Mouse (Mus musculus) liver, embryonic 14.5 days (tissue): ENCODE measurements around the gene Col4a2. TPM values are rescaled to one million over a fixed set of nuclear protein-coding genes. Genes with fewer than 3 reads are reported as not detected.
"Not testable (repeated sequence)": the region's sequence is repeated elsewhere in the genome, so short reads cannot be mapped to it uniquely, and the experiment has no call there.

ENCODE experiments used
- ATAC-seq: fragments of 200-750 bp; cut with Nextera tagmentation; 2 replicates; pipeline ENCODE4 v1.8.0; 2017; ENCODE audit warnings: moderate number of reproducible peaks, mild to moderate bottlenecking, moderate library complexity; ENCODE audit not compliant: insufficient read depth
- DNase-seq, 3 experiments: peaks; one replicate each; pipeline ENCODE4 v3.0.0-alpha.2; 2012 to 2013; ENCODE audit warnings: low read depth in 3 of 3, low spot score in 3 of 3
- H3K27ac ChIP-seq: fragments of 300-500 bp; sonication (generic); 2 replicates; pipeline ENCODE4 v1.5.1; 2014; ENCODE audit warnings: moderate library complexity, mild to moderate bottlenecking, control low read depth, inconsistent platforms
- H3K27me3 ChIP-seq: fragments of 300-500 bp; sonication (generic); 2 replicates; pipeline ENCODE4 v1.6.1; 2014; ENCODE audit warnings: mild to moderate bottlenecking, low read length, moderate library complexity; ENCODE audit not compliant: control insufficient read depth, insufficient read depth
- H3K36me3 ChIP-seq: fragments of 300-500 bp; sonication (generic); replicated peaks from 2 replicates; pipeline ENCODE4 v1.6.1; 2014; ENCODE audit warnings: low read depth; ENCODE audit not compliant: control insufficient read depth, insufficient read depth
- H3K4me1 ChIP-seq, 2 experiments: fragments of 200-500 bp in 1 of 2; fragments of 300-500 bp in 1 of 2; sonication (generic) in 1 of 2; replicated peaks; 2 replicates each; pipeline ENCODE4 v1.6.1; 2012 to 2014; ENCODE audit warnings: antibody characterized with exemption in 1 of 2, inconsistent platforms in 1 of 2, low read length in 1 of 2; ENCODE audit not compliant: control insufficient read depth in 2 of 2, insufficient read depth in 2 of 2
- H3K4me2 ChIP-seq: fragments of 300-500 bp; sonication (generic); 2 replicates; pipeline ENCODE4 v1.6.1; 2014; ENCODE audit warnings: low read depth, mild to moderate bottlenecking, control low read depth, moderate library complexity
- H3K4me3 ChIP-seq, 2 experiments: fragments of 200-500 bp in 1 of 2; fragments of 300-500 bp in 1 of 2; sonication (generic) in 1 of 2; 2 replicates each; pipeline ENCODE4 v1.5.1; 2012 to 2014; ENCODE audit warnings: low read depth in 2 of 2, low read length in 2 of 2, mild to moderate bottlenecking in 2 of 2, control low read depth in 1 of 2, inconsistent platforms in 1 of 2, moderate library complexity in 1 of 2; ENCODE audit not compliant: insufficient read depth in 1 of 2
- H3K9ac ChIP-seq: fragments of 300-500 bp; sonication (generic); replicated peaks from 2 replicates; pipeline ENCODE4 v1.6.1; 2014; ENCODE audit warnings: mild to moderate bottlenecking, control low read depth, moderate library complexity
- H3K9me3 ChIP-seq: fragments of 300-500 bp; sonication (generic); 2 replicates; pipeline ENCODE4 v1.6.1; 2016; ENCODE audit warnings: low read length, mixed read lengths; ENCODE audit not compliant: control insufficient read depth
- CTCF ChIP-seq: IDR thresholded peaks from 2 replicates; pipeline ENCODE4 v1.5.1; 2016; ENCODE audit warnings: antibody characterized with exemption, low read depth, control low read depth
- EP300 ChIP-seq: IDR thresholded peaks from 2 replicates; pipeline ENCODE4 v1.6.1; 2016; ENCODE audit warnings: antibody characterized with exemption, low read depth
- WGBS: fragments of 180-500 bp; shearing (Covaris S2); extraction: QIAGEN DNeasy Blood & Tissue Kit; methylation state at CpG from one replicate; pipeline ENCODE4 v1.1.7; 2014; ENCODE audit not compliant: insufficient replicate concordance; 5-methylcytosine and 5-hydroxymethylcytosine counted together
- polyA plus RNA-seq, 2 experiments: library from polyadenylated mRNA; depleted of rRNA in 1 of 2; stranded (reverse) in 1 of 2; unstranded in 1 of 2; fragments of >200 nt; fragmentation: Nextera tagmentation in 1 of 2; extraction: Ambion mirVana in 1 of 2; gene quantifications; 2 replicates each; pipeline versions ENCODE4 v1.2.1 to v1.2.3; 2012 to 2014

The Col4a2 gene
- polyA plus RNA-seq, 2 experiments: 4.7 to 4.9 TPM

DNA sequence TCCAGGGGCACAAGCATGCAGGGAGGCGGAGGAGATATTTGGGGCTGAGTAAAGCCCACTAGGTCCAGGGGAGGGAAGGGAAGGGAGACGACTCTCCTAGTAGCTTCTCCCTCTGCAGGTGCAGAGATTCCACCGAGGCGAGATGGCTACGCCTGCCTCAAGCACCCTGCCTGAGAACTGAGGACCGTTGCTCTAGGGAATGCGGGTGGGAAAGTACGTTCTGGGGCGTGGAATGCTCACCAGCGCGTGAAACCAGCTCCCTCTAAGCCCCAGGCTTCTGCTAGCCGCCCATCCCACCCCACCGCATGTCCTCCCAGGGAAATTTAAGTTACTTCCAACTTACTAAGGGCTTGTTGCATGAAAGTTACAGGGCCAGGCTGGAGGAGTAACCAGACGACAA lies 167.0 kb downstream of the Col4a2 start:
- no peak for ATAC-seq
- no peak for TF ChIP-seq CTCF
- TF ChIP-seq EP300: no peak
- Histone ChIP-seq H3K27ac (no peak overlapping the region), H3K9ac (no peak overlapping the region), H3K4me1 (peaks cover 0 to 5% of the 10 kb centered on the region in 2 experiments; a peak in 1 of 4 replicates), H3K27me3 (peaks cover 66% of the 10 kb centered on the region), H3K4me2 (no peak overlapping the region), H3K9me3 (no peaks in the 10 kb centered on the region), H3K4me3 (no peak overlapping the region), H3K36me3 (no peaks in the 10 kb centered on the region)
- no peak for DNase-seq
- 9% methylated on average over 14 of the region's 14 CpGs for WGBS

DNA sequence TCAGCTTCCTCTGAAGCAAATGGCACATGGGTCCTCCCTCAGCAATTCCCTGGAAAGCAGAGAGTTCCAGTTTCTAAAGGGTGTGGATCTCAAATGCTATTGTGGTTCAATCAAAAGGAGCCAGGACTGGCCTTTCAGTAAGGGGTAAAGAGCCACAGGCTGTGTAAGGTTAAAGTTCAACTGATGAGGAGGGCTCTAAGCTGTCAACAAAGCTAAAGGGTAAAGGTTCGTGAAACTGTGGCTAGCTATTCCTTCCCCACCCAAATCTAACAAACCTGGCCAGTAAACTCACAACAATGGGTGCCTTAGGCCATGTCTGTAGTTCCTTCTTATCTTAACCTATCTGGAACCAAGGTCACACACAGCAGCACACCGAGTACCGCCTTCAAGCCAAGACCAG lies 169.3 kb downstream of the Col4a2 start:
- no peak overlapping the region for H3K4me2 ChIP-seq
- ATAC-seq: no peak

DNA sequence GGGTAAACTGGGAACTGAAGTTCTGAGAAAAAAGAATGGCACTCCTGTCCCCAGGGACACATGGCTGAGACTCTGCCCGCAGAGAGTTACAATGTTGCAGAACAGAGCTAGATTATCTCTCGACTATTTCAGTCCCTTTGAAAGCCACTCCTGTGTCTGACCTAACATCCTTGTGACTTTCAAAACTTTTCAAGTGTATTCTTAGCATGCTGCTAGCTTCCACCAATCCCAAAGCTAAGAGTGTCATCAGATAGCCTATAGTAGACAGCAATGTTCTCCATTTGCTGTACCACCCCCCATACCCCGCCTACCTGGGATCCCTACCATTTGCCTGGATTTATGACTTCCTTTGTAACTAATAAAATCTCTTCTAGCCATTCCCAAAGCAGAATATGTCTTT lies 169.9 kb downstream of the Col4a2 start:
- Histone ChIP-seq H3K4me1 (no peaks in the 10 kb centered on the region), H3K36me3 (no peaks in the 10 kb centered on the region), H3K4me3 (no peak overlapping the region), H3K9ac (no peak overlapping the region), H3K27ac (no peak overlapping the region), H3K4me2 (no peak overlapping the region), H3K27me3 (peaks cover 40% of the 10 kb centered on the region), H3K9me3 (no peaks in the 10 kb centered on the region)
- no peak for DNase-seq
- ATAC-seq: no peak
- 54% methylated on average over 3 of the region's 3 CpGs for WGBS
- no peak for TF ChIP-seq EP300
- TF ChIP-seq CTCF: no peak

More for the DNA sequence above, 169.3 kb downstream of the Col4a2 start:
- 48% methylated on average over 3 of the region's 3 CpGs for WGBS
- Histone ChIP-seq H3K4me1 (no peaks in the 10 kb centered on the region), H3K27me3 (peaks cover 46% of the 10 kb centered on the region), H3K36me3 (no peaks in the 10 kb centered on the region), H3K4me3 (no peak overlapping the region), H3K9me3 (no peaks in the 10 kb centered on the region), H3K27ac (no peak overlapping the region), H3K9ac (no peak overlapping the region)
- no peak for TF ChIP-seq CTCF
- no peak for TF ChIP-seq EP300
- no peak for DNase-seq

DNA sequence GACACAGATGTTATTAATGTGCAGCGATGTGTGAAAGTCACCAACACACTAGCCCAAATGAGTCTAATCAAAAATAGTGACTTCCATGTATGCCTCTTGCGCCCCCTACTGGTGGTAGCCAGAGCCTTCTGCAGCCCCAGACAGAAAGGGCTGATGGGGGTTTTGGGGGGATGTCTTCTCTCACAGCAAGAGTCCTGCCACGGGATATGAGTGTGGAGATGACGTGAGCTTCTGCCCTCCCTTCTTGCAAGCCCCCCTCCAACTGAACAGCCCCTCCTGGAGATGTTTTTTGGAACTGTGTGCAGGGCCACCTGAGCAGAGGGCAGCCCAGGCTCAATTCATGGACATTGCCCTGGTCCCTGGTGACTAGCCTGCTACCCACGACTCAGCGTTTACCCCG lies 173.5 kb downstream of the Col4a2 start:
- Histone ChIP-seq H3K9ac (no peak overlapping the region), H3K4me3 (no peak overlapping the region), H3K27ac (no peak overlapping the region), H3K36me3 (no peaks in the 10 kb centered on the region), H3K9me3 (no peaks in the 10 kb centered on the region), H3K4me1 (no peaks in the 10 kb centered on the region), H3K27me3 (peaks cover 6% of the 10 kb centered on the region; the same call in 1 of the 2 replicates), H3K4me2 (no peak overlapping the region)
- no peak for ATAC-seq
- no peak for TF ChIP-seq EP300
- peak; percentile 90 for TF ChIP-seq CTCF
- 15% methylated on average over 7 of the region's 7 CpGs for WGBS
- DNase-seq: peak in 1 of 3 experiments; percentile 30

DNA sequence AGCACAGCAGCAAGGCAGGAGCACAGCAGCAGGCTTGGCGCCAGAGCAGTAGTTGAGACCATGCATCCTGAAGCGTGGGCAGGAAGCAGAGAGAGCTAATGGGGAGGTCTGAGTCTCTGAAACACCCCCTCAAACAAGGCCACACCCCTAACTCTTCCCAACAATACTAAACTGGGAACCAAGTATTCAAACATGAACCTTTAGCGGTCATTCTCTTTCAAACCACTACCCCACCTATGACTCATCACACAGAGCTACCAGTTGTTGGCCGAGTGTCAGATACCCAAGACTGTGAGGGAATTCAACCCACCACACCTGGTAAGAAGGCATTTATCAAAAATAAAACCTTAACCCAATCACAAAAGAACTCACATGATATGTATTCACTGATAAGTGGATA lies 174.6 kb downstream of the Col4a2 start:
- Histone ChIP-seq H3K4me2 (no peak overlapping the region), H3K9me3 (no peaks in the 10 kb centered on the region), H3K27me3 (peaks cover 2% of the 10 kb centered on the region; the same call in 1 of the 2 replicates), H3K27ac (no peak overlapping the region), H3K9ac (no peak overlapping the region), H3K36me3 (no peaks in the 10 kb centered on the region), H3K4me3 (no peak overlapping the region), H3K4me1 (no peaks in the 10 kb centered on the region)
- DNase-seq: no peak
- no peak for ATAC-seq
- WGBS: 47% methylated on average over 4 of the region's 4 CpGs
- TF ChIP-seq EP300: no peak
- no peak for TF ChIP-seq CTCF

DNA sequence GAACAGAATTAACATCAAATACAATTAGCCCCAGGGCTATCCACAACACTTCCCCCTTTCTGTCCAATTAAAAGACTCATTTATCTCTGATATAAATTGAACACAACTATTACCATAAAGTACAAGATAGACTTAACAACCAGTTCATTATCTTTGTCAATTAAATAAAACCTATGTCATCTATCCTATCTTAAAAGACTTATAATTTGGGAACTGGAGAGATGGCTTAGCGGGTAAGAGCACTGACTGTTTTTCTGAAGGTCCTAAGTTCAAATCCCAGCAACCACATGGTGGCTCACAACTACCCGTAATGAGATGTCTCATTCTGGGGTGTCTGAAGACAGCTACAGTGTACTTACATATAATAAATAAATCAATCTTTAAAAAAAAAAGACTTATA lies 179.7 kb downstream of the Col4a2 start:
- H3K27me3 ChIP-seq, H3K4me2 ChIP-seq, H3K27ac ChIP-seq, ATAC-seq, H3K36me3 ChIP-seq, H3K4me1 ChIP-seq, H3K4me3 ChIP-seq, DNase-seq, H3K9ac ChIP-seq, H3K9me3 ChIP-seq: not testable (repeated sequence)
- WGBS: 70% methylated on average over 2 of the region's 2 CpGs
